Mouse (Mus musculus): ENCODE results near the gene Scube3. TPM values are rescaled to one million over a fixed set of nuclear protein-coding genes. Genes with fewer than 3 reads are reported as not detected.

The Scube3 gene
- 1 to 10 TPM; 2.8 to 2.9 TPM for total RNA-seq (2021)
- long read RNA-seq, experiment 1, partial matches to known transcripts = 0 of 1 reads
- long read RNA-seq, experiment 1, other reads (novel, unspliced or antisense) = 1 of 1 reads
- long read RNA-seq, experiment 2, partial matches to known transcripts = 1 of 1 reads
- long read RNA-seq, experiment 2, other reads (novel, unspliced or antisense) = 0 of 1 reads

DNA sequence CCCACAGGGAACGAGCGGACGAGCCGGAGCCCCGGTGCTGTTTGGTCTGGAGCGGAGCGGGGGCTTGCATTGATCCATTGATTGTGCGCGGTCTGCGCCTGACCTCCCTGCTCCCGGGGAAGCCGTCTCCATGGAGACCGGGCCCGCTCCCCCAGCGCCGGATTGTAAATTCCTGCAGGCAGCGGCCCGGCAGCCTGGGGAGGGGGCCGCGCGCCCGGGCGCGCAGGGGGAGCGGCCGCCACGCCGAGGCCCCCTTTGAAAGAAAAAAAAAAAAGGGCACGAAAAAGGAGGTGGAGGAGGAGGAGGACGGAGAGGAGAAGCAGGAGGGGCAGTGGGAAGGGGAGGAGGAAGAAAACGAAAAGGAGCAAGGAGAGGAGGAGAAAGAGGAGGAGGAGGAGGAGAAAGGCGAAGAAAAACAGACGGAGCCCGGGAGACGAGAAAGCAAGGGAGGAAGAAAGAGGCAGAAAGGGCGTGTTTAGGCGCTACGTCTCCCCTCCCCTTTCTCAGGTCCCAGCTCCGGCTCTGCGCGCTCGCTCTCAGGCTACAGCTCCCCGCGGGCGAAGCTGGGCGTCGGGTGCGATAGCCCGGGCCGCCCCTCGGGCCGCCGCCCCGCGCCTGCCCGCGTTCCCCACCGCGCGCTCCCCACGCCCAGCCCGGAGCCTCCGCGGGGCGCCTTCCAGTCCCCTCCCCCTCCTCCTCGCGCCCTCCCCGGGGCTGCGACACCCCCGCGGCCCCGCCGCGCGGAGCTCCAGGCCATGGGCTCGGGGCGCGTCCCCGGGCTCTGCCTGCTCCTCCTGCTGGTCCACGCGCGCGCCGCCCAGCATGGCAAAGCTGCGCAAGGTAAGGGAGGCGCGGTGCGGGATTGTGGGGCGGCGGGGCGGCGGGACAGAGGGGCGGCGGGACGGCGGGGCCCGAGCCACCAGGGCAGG is at the start of gene Scube3:
TSS of gene Scube3 (plus strand) at position 371 of the 929 bp plus-strand sequence.
- DNase-seq (ENCODE audit: low spot score in 2 of 2) = no peak

DNA sequence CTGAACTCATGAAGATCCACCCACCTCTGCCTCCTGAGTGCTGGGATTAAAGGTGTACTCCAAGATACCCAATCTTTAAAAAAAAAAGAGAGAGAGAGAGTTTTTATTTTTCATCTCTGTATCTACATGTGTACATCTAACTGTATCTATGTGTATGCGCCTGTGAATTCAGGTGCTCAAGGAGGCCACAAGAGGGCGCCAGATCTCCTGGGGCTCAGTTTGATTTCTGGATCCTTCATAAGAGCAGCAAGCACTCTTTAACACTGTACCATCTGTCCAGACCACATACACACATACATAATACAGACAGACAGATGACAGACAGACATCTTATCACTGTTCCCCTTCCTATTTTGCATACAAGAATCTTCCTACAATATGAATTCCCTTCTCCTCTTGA is 49.6 kb upstream of the Scube3 start:
- no peak for DNase-seq (ENCODE audit: low spot score in 2 of 2)

GRCm38 (mm10) chr17:28093837-28094236 is 48.1 kb upstream of the Scube3 start:
- no peak for DNase-seq (ENCODE audit: low spot score in 2 of 2)

DNA sequence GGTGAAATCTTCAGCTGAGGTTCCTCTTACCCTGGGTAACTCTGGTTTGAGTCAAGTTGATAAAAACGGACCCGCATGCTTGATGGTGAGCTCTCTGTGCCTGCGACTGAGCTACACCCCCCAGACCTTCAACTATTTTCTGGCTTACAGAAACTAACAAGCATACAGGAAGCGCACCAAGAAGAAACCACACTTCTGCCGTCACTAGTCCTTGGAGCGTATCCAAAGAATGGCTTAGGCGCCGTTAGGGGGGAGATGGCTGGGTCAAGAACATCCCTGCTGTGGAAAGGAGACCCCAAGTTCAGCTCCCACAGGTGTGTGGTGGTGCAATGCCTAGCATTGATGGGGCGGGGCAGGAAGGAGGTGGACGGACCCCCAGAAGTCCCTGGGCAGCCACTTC is 45.5 kb upstream of the Scube3 start:
- DNase-seq (ENCODE audit: low spot score in 2 of 2) = no peak

DNA sequence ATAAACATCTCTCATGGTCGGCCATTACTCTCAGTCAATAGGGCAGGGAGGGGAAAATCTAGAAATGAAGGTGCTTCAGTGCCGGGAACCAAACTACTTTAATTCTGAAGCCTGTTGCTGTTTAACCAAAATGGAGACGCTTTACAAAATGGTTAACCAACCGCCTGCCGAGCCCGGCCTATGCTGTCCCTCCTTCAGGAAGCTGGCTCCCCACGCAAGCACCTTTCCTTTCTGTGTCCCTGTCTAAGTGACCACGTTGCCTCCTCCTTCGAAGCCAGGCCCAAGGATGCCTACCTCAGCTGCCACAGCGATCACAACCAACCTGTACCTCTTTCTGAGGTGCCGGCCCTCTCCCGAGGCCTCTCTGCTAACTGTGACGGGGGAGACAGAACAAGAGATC is 44.6 kb upstream of the Scube3 start:
- no peak for DNase-seq (ENCODE audit: low spot score in 2 of 2)

GRCm38 (mm10) chr17:28099086-28099485 is 42.9 kb upstream of the Scube3 start:
- DNase-seq (ENCODE audit: low spot score in 2 of 2) = no peak

DNA sequence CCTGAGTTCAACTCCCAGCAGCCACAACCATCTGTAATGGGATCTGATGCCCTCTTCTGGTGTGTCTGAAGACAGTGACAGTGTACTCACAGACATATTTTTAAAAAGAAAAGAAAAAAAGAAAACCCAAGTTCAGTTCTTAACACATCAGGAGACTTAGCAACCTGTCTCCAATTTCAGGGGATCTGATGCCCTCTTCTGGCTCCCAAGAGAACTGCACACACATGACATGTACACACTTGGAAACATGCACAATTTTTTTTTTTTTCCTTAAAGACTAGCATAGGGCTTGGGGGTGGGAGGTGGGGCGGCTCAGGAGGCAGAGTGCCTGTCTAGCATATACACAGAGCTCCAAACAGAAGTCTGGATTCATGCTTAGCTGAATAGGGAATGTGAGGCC is 41.3 kb upstream of the Scube3 start:
- DNase-seq (ENCODE audit: low spot score in 2 of 2) = no peak

- DNase-seq (ENCODE audit: low spot score in 2 of 2) = no peak
These were observed 40.6 kb upstream of the Scube3 start for GRCm38 (mm10) chr17:28101284-28101887.

DNA sequence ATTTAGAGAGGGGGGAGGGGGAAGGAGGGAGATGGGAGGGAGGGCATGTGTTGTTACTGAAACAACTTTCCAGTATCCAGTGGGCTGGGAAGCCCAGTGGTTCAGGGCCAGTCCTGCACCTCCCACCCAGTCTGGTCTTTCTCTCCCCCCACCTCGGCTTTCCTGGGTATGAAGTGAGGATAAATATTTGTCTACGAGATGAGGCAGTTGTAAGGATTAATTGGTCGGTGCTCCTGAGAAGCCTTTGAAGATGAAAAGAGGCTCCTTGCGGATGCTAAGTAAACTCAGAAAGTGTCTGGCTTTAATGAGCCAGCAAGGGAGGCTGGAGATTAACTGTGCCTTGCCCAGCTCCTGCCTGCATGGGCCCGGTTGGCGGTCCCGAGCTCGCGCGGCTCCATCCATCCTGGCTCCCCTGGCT is 40.0 kb upstream of the Scube3 start:
- no peak for DNase-seq (ENCODE audit: low spot score in 2 of 2)

GRCm38 (mm10) chr17:28104416-28104815 is 37.5 kb upstream of the Scube3 start:
- DNase-seq (ENCODE audit: low spot score in 2 of 2) = no peak

DNA sequence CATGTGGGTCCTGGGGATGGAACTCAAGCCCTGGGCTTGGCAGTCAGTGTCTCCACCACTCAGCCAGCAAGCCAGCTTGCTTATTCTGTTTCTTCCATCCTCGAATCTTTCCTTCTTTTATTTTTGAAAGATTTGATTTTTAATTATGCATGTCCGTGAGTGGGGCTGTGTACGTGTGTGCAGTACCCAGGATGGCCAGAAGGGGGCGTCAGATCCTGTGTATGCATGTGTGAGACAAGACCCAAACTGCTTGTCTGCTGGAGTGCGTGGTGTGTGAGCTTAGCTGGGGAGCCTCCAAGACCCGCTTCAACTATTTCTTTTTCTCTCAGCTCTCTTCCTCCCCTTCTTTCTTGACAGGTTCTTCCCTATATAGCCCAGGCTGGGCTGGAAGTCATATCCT is 35.6 kb upstream of the Scube3 start:
- no peak for DNase-seq (ENCODE audit: low spot score in 2 of 2)

DNA sequence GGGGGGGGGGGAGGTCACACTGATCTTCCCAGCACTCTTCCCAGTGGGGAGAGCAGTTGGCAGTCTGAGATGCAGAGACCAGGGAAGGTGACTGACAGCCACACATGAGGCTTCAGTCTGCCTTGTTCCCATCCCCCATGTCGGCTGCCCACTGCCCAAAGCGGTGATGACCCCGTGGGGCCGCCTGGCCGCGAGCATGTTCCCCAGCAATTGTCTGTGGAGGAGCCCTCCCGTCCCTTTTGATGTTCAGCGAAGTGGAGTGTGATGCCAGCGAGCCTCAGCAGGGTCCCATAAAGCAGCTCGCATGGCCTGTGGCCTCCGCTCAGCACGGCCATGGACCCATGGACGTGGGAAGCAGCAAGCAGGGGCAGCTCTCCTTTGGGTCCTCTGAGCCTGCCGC is 34.7 kb upstream of the Scube3 start:
- no peak for DNase-seq (ENCODE audit: low spot score in 2 of 2)

- no peak for DNase-seq (ENCODE audit: low spot score in 2 of 2)
These were observed 29.7 kb upstream of the Scube3 start for GRCm38 (mm10) chr17:28112266-28112665.

GRCm38 (mm10) chr17:28116335-28116734 is 25.6 kb upstream of the Scube3 start:
- no peak for DNase-seq (ENCODE audit: low spot score in 2 of 2)

- DNase-seq (ENCODE audit: low spot score in 2 of 2) = no peak
These were observed 24.3 kb upstream of the Scube3 start for GRCm38 (mm10) chr17:28117451-28118209.

- no peak for DNase-seq (ENCODE audit: low spot score in 2 of 2)
These were observed 21.5 kb upstream of the Scube3 start for GRCm38 (mm10) chr17:28120460-28120859.

GRCm38 (mm10) chr17:28122949-28123348 is 19.0 kb upstream of the Scube3 start:
- DNase-seq (ENCODE audit: low spot score in 2 of 2) = no peak

DNA sequence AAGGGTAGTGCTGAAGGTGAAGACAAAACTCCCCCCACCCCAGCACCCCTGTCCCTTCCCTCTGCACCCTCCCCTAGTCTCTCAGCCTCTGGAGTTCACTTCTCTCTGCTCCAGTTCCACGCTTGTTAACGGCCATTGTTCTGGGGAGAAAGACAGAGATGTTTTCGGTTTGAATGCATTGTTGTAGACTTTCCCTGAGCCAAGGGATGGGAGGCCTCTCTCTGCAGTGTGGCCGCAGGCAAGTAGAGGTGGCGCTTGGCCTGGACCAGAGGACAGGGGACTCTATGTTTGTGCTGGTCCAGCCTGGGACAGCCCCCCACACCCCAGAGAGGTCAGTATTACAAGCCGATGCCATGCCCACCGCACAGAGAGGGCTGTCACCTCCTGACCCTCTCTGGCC is 18.3 kb upstream of the Scube3 start:
- DNase-seq (ENCODE audit: low spot score in 2 of 2) = no peak

DNA sequence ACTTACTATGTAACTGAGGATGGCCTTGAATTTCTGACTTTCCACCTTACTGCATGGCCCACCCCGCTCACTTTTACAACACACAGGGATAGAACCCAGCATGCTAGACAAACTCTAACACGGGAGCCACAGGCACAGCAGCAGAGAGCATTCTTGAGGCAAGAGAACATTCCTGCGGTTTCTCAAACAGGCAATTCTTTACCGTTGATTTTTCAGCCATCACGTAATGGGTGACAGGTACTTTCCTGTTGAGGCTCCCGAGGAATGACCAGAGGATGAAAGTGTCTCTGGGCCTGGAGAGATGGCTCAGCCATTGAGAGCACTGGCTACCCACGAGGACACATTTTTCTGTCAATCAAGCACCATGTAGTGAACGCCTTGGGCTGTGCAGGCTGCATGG is 17.6 kb upstream of the Scube3 start:
- DNase-seq (ENCODE audit: low spot score in 2 of 2) = no peak

GRCm38 (mm10) chr17:28129796-28130195 is 12.1 kb upstream of the Scube3 start:
- DNase-seq (ENCODE audit: low spot score in 2 of 2) = no peak

DNA sequence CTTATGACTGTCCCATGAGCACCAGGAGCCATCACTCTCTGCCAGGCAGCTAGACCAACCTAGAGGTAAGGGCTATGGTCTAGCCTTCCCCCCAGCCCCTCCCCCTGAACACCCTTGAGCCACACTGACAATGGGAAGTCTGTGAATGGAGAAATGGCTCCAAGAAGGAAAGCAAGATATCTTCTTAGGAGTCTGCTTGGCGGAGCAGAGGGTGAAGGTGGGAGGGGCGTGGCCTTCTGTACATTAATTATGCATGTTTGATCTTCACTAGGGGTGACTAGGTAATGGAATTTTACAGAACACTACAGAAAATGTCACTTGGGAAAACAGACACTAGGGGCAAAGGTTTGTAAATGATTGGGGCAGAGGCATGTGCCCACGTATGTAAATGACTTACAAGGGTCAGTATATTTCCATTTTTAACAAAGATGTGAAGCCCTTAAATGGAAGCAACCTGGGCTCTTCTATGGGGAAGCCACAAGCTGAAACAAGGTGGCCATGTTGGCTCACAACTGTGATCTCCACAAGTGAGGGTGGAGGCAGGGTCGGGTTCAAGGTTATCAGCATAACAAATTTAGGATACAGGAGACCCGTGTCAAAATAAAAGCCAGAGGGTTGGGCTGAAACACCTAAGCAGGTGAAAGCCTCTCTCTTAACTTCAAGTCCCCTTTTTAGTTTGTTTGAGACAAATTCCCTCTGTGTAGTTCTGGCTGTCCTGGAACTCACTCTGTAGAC is 11.4 kb upstream of the Scube3 start:
- DNase-seq (ENCODE audit: low spot score in 2 of 2) = no peak
